Mouse (Mus musculus): ENCODE data around the gene Jmjd7. TPM values are rescaled to one million over a fixed set of nuclear protein-coding genes. Genes with fewer than 3 reads are reported as not detected.

The Jmjd7 gene
- polyA plus RNA-seq, 2 experiments from 2014 or later, result 19.2 to 24.2 TPM

- no peak for ATAC-seq
Observed at GRCm38 (mm10) chr2:120060651-120061050, 33.4 kb downstream of the Jmjd7 start.

DNA sequence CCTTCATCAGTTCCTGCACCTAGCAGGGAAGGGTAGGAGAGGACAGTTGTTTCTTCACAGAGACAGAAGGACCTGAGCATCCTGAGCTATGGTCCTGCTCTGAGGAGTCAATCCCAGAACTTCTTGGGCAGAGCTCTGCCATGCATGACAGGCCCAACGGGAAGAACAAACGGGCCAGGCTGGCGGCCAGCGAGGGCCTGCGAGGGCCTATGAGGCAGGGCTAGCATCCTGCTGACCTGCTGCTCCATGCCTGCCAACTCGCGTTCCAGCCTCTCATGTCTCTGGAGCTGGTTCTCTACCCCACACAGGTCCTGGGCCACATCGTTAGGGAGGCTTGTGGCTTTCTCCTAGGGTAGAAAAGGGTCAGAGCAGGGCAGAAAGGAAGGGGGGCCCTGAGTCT is 35.0 kb downstream of the Jmjd7 start:
- no peak for ATAC-seq

DNA sequence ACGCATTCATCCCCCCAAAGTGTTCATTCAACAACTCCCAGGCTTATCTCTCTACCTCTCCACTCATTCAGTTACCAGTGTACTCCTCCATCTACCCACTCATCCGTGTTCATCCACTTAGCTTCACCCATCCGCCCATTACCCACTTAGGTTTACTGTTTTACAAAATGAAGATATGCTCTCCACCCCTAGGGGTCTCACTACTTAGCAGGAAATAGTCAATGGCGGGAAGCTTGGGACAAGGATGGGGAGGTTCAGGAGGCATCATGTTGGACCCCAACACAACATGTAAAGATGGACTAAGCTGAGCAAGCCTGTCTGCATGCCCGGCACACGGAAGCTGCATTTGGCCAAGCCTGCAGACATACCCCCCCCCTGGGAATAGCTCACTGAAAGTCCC is 37.4 kb downstream of the Jmjd7 start:
- no peak for ATAC-seq

DNA sequence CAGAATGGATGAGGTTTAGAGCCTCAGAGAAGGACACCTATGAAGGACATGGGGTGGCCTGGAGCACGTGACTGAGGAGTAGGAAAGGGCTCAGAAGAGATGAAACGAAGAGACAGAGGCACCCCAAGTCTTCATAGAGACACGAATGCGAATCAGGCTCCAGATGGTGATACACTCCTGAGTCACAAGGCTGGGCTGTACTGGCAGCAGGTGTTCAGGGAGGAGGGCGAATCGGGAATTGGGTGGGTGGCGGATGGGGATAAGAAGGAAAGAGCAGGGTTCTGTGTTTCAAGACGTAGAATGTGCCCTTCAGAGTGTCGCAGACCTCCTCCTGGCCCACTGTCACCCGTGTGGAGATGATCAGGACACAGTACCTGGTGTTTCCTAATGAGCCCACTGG is 38.0 kb downstream of the Jmjd7 start:
- no peak for ATAC-seq

DNA sequence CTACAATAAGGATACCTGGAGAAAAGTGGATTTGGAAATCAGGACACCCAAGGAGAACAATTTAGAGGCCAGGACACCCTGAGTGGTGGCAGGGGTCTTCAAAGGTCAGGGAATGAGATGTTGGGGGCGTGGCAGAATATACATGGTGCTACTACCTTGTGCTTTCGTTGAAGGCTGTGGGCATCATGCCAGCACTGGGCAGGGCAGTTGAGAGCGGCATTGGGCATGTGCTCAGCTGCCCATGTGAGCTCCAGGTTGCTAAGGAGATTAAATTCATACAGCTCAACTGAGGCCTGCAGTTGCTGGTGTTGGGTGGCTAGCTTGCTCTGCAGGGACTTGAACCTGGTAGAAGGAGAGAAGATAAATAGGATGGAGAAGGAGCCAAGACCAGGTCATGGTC is 38.9 kb downstream of the Jmjd7 start:
- ATAC-seq, result no peak

DNA sequence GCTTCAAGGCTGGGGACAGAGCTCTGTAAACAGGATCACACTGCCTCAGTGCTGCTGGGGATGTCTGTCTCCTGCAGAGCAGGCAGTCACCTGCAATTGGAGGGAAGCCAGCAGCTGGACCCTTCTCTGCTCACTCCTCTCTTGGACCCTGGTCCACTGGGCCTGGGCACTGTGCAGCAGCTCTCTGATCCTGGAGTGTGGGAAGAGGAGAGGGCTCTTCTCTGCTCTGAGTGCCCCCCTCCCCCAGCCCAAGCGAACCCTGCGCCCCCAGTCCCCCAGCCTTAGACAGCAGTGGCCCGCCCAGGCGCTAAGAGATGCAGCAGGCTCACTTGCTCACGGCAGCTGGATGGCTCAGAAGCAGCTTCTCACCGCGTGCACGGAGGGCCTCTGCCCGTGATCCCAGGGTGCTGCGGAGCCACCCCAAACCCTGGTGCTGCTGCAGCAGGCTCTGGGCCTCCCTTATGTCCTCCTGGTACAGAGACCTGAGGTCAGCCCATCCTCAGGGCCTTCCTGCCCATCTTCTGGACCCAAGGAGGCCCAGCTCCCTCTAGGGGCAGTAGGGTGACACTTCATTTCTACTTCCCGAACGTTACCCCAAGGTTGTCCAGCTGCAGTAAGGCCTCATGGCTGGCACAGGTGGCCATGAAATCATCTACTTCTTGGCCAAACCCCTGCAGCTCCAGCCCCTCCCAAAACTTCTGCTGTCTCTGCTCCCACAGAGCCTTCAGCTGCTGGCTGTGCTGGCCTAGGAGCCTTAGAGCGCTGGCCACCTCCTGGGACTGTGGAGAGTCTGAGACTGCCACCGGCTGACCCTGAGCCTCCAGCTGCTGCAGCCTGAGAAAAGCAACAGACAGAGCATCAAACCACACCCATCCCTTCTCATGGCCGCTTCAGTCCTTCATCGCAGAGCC is 41.5 kb downstream of the Jmjd7 start:
- ATAC-seq, result no peak

- ATAC-seq, result no peak
Observed at GRCm38 (mm10) chr2:120069466-120069990, 42.2 kb downstream of the Jmjd7 start.

DNA sequence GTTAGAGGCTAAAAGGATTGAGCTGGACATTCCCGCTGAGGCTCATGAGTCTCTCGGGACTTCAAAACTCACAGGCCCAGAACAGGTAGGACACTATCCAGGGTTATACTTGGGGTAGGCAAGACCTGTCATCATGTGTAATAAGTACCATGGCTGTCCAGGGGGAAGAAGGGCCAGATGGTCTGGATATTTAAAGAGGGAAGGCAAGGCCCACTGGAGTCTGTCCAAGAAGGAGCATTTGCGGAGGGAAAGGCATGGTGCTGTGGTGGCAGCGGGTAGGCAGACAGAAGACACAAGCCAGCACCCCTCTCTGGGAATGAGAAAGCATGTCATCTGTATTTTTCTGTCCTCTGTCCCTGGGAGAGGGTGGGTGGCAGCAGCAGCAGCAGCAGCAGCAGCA is 46.8 kb downstream of the Jmjd7 start:
- no peak for ATAC-seq

GRCm38 (mm10) chr2:120076076-120076705 is 48.9 kb downstream of the Jmjd7 start:
- no peak for ATAC-seq

Other genes with a start within 250 kb of the Jmjd7 start
- 10 to 100 TPM in 1 of 2 experiments, 1 to 10 TPM in 1; 10.0 to 18.1 TPM for gene Rpap1, start 239.9 kb upstream of the Jmjd7 start, polyA plus RNA-seq (2017; shearing (Covaris generic))
- gene Tyro3, start 229.8 kb upstream of the Jmjd7 start, polyA plus RNA-seq (2017; shearing (Covaris generic)), result 1 to 10 TPM; 1.6 to 3.2 TPM
- 10 to 100 TPM; 30.4 to 32.7 TPM for gene Mga, start 130.3 kb upstream of the Jmjd7 start, polyA plus RNA-seq (2017; shearing (Covaris generic))
- 1 to 10 TPM; 1.2 to 1.5 TPM for gene Mapkbp1, start 54.8 kb upstream of the Jmjd7 start, polyA plus RNA-seq (2017; shearing (Covaris generic))
- 1 to 10 TPM in 1 of 2 experiments, under 1 TPM in 1; 0.93 to 2.2 TPM for gene Gm28042, start within 50 bp of the Jmjd7 start, polyA plus RNA-seq (2017; shearing (Covaris generic))
- gene Pla2g4b, start 5.9 kb downstream of the Jmjd7 start, polyA plus RNA-seq (2017; shearing (Covaris generic)), result 1 to 10 TPM; 1.7 to 2.3 TPM
- 1 to 10 TPM; 7.2 to 9.1 TPM for gene Ehd4, start 127.1 kb downstream of the Jmjd7 start, polyA plus RNA-seq (2017; shearing (Covaris generic))
- gene Pla2g4e, start 217.9 kb downstream of the Jmjd7 start, polyA plus RNA-seq (2017; shearing (Covaris generic)), result under 1 TPM in 1 of 2 experiments, not detected in 1; 0.07 TPM